Mouse (Mus musculus) cerebellum, adult 11 months (tissue): ENCODE data around the gene Dock3.
A peak's percentile ranks its signal among the peaks of the same experiment; 100 is the strongest.

Experiments
- DNase-seq: peaks from one replicate; pipeline ENCODE4 v3.0.0; 2022

The Dock3 gene

DNA sequence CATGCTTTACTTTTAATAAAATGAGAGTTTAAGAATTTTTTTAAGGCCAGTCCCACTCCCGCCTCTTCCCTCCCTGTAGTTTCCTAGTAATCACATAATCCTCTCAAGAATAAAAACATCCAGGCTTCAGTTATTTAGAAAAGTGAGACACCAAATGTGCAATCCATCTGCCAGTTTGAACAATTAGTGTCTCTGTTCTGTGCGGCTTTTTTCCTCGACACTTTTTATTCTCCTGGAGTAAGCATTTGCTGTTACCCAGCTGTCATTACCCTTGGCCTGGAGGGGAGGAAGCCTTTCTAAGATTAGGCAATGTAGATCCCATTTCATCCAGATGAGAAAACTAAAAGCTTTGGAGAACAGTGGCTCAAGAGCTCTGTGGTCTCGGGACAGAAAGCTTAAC is 221.9 kb downstream of the Dock3 start:
- DNase-seq: no peak

DNA sequence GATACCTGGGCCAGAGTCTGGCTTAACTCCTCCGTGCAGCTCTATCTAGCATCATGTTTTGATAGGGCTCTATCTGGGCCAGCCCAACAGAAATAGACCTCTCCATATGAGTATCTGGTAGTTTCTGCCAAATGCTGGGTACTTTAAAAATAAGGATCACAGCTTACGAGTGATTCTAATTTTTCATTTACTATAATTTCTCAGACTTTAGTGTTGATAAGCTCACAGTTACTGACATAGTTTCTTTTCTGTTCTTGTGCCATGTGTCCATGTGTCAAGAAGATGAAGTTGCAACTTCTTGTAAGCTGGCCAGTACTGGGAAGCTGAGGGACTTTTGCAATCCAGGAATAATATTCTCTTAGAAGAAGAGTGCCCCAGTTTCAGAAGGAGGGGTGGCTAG is 228.5 kb downstream of the Dock3 start:
- no peak for DNase-seq

DNA sequence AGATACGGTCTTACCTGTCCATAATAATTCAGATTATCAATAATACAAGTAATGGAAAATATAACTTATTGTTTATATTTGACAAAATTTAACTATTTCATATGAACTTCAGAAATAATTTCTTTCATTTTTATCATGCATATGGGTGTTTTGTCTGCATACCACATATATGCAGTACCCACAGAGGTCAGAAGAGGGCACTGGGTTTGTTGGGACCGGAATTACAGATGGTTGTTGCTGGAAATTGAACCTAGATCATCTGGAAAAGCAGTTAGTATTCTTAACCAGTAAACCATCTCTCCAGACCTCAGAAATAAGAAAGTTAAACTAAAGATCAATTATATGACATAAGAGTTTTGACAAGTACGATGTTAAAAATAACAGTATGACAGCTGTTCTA is 261.0 kb downstream of the Dock3 start:
- DNase-seq: peak; percentile 8

DNA sequence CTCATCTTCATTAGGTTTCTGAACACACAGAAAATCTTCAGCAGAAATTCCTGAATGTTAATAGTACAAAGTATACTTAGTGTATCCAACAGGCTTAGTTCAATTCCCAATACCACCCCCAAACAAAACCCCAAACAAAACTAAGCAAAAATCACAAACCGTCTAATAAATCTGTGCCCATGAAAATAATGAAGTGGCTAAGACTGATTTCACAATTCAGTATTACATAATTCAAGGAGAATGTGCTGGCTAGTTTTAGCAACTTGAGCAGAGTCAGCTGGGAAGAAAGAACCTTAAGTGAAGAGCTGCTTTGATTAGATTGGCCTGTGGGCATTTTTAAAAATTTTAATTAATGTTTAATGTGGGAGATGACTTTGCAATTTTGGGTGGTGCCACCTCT is 273.3 kb downstream of the Dock3 start:
- no peak for DNase-seq

DNA sequence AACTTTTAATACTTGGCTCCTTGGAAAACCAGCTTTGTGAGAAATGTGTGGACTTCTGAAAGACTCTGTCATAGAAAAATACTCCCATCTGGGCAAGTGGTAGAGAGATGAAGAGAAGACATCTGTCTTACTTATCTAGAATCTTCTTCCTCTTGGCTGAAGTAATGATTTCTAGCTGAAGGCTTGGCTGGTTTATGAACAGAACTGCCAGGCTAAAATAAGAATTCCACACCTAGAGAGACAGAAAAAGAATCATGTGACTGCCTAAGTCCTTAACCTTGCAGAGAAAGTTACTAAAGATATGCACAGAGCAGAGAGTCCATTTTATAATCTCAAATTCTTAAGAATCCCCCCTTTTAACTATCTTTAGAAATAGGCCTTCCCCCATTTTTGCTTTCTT is 276.2 kb downstream of the Dock3 start:
- no peak for DNase-seq

DNA sequence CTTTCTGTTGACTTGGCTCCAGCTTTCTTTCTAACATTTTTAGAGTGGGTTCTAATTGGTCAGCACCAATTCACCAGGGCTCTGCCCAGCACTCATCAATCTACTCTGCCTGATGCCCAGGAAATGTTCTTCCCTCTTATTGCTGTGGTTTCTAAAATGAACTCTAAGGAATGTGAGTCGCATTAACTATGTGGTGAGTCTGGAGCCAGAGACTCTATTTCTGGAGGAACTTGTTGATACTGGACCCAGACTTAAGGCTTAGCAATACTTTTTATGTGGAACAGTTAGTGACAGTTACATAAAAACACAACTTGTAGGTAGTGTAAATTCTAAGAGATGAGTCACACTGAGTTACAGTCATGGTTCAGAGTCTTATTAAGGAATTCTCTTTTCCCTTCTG is 296.7 kb downstream of the Dock3 start:
- no peak for DNase-seq

DNA sequence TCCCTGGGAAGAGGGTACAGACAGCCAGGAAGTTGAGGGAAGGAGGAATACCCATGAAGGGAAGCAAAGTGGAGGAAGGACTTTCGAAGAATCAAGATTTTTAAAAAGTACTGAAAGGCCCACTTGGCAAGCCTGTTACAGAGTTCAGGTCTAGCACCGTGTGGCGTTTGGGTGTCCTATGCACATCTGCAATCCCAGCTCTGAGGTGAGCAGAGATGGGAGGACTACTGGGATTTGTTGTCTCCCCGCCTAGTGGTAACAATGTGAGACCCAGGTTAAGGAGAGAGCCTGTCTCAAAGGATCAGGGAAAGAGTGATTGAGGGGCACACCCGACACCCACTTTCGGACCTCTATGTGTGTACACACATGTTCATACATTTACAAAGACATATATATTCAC is 316.8 kb downstream of the Dock3 start:
- no peak for DNase-seq

DNA sequence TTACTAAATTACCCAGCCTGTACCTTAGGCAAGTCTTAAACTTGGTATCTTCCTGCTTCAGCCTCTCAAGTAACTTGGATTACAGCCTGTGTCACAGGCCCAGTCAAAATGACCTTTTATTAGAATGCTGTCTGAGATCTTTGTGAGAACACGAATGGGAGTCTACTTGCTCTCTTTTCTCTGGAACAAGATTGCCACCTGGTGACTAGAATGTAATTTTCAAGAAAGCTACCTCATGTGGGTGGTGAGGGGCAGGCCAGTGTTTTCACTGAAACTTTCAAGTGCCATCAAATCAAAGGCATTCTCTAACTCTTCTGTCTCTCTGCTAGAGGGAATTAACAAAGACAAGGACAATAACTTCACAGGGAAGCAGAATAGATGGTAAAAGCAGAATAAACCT is 317.9 kb downstream of the Dock3 start:
- DNase-seq: no peak

DNA sequence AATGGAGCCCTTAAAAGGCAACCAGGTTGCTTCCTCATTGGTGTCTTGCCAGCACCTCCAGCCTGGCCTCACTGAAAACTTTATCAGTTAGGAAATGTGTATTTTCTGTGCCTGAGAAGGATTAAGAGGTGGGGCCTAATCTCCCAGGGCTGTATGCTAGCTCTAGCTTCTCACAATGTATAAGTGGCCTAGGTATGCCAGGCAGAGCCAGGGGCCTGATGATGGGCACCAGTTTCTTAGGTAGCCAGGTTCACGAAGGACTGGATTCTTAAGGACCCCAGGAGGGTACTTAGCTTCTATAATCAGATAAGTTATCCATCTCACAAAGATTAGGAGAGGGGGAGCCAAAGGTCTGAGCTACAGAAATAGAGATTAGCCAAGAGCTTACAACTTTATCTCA is 320.1 kb downstream of the Dock3 start:
- DNase-seq: no peak

DNA sequence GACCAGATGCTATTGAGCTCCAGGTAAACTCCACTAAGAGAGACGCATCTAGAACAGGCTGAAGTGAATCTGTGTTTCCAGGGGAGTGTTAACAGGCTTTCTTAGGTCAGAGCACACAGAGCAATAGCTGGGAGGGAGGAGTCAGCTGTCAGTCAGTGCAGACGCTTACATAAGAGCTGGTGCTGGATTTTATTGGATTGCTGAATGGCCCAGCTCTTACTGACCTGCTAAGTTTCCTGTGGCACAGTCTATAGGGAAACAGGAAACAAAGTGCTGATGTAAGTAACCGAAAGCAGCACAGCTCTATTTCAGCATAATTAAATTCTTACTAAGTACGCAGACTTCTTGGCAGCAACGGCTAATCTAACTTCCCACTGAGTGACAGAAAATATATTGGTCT is 323.0 kb downstream of the Dock3 start:
- DNase-seq: no peak

DNA sequence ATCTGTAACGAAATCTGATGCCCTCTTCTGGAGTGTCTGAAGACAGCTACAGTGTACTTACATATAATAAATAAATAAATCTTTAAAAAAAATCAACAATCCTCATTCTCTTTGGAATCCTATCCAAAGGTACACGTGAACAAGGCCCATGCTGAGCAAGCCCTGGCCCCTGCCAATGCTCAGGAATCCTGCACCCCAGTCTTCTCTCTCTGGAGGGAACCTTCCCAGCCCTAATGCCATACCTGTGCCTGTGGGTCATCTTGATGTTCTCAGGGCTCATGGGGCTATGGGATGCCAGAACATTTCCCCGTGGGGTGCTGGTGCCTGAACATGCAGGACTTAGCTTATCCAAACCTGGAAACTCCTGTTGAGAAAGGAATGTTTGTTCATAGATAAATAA is 323.5 kb downstream of the Dock3 start:
- DNase-seq: no peak

DNA sequence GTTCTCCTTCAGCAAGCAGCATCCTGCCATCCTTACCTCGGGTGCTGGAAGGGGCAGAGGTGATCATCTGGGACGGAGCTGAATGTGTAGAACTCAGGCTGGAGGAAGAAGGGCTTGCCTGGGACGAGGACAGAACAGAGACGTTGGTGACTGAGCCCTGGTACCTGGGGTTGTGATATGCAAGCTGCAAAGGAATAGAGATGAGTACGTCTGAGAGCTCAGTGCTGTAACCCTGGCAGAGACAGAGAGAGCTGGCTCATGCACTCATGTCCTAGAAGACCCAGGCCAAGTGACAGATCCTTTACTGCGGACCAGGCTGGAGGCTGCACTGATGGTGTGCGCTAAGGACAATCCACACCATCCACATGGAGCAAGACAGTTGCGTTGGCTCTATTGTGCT is 325.1 kb downstream of the Dock3 start:
- DNase-seq: no peak

DNA sequence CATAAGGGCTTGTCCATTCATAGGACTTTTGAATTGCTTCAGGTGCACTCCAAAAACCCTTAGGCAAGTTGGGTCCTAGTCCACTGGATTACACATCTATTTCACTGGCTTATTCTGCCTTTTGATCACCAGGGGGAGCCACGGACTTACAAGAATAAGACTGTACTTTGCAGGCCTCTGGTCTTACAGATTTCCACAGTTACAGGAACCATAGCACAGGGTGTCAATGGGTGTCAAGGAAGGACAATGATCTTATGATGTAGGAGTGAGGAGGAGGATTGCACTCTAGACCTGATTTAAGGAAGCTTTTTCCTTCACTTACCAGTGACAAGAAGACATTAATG is 327.9 kb downstream of the Dock3 start:
- no peak for DNase-seq

DNA sequence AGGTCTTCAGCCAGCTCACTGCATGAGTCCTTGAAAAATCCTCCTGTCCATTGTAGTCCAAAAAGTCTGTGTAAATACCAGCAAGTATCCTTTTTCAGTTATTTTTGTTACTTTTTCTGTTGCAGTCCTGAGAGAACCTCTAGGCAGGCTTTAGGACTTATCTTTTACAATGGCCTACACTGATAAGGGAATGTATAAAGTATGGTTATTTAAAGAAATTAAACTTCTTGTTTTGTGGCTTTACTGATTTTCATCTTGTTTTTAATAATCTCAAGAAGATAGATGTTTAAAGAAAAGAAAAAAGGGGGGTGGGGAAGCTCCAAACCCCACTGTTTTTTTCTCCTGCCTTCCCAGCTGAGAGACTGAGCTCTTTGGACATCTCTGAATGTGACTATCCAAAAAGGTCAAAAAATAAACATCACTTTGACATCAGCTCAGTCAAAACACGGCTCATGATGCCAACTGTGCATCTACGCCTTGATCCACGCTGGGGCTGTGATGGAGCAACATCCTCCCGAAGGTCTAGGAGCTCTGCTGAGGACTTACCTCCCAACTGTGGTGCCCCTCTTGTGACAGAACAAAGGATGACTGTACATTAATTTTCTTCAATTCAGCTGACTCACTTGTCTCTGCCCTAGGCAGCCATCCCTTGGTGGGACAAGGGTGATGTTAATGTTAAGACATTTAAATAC is 328.5 kb downstream of the Dock3 start:
- DNase-seq: no peak

DNA sequence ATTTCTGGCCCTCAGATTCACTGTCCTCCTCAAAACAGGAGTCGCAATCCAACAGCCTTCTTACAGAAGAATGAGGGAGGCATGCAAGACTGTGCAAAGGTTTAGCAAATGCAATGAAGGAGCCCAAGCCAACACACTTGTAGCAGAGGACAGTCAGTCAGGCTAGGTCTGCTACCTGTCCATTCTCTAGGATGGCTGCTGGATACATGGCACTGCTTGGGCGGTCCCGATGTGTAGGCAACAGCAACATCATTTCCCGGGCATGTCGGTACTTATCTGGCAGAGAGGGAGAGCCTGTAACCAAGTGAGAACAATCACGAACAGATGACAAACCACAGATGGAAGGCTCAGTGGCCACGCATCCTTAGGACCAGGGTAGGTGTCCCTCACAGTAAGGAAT is 330.1 kb downstream of the Dock3 start:
- DNase-seq: no peak

DNA sequence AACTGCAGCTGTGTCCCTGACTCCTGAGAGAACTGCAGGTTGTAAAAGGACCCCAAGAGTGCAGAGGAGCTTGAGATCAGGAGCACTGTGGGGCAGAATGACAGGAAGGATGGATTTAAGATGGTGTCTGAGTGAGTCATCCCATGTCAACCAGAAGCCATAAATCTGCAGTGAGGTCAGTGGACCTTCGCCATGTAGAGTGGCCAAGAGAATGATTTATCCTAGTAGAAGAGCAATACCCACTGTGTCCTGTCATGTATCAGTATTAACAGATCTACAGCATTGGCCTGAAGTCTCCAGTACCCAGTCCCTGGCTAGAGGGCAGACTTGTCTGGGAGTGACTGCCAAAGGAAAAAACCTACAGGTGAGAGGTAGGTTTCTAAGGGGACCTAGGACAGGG is 332.8 kb downstream of the Dock3 start:
- no peak for DNase-seq

DNA sequence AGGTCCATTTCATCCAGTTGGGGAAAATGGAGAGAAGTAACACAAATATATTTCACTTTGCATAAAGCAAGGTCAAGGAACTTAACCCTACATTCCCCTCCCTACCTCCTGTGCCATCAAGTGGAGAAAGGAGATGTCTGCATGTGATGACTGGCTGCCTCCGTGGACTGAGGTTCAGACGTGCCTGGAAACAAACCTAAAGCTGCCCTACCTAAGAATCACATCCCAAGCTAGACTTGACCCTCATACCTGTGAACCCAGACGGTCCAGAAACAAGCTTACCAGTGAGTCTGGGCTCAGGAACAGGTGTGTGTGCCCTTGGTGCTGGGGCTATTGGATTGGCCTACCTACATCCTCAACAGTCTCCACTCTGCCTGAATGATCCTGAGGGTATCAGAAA is 338.4 kb downstream of the Dock3 start:
- no peak for DNase-seq

DNA sequence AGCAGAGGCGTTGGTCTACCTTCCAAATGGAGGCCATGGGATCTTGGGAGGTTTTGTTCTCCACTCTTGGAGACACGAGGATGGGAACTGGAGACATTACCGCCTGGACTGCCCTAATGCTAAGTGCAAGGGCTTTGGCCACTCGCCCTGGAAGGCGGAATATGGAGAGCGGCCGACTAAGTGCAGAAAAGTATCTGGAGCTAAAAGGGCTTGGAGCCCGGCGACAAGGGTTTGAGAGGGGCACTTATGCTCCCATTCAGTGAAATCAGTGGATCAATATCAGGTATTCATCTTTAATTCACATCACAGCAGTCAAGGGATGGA is 339.2 kb downstream of the Dock3 start:
- DNase-seq: no peak

DNA sequence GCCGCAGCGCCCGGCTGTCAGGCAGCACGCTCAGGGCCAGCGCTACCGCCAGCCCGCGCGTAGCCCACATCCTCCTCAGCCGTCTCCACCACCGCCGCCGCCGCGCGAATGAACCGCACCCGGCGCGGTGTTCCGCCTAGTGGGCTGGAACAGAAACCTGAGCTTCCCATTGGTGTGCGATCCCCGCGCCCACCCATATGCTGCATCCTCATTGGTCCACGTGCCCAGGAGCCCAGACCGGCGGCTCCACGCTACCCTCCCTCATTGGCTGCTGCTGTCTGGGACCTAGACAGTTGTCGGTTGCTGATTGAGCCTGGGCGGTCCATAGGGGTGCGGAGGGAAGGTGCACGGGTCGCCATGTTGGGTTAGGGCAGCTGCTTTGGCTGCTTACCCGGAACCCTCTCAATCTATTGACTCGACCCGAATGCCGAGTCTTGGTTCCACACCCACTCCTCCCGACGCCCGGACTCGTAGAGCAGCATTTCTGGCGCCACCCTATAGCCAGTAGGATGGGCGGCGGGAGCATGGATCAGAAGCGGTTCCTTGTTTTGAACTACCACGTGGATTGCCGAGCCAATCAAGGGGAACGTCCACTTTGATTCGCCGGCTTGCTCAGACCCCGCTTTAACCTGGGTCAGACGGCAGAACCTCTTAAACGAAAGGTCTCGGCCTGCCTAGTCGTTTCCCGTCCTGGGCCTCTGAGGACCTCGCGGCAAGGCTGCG is 339.7 kb downstream of the Dock3 start, which contains the start of gene Manf:
Gene Manf (minus strand): TSS at position 151 of the 723 bp plus-strand sequence.
- peak; percentile 96 for DNase-seq

DNA sequence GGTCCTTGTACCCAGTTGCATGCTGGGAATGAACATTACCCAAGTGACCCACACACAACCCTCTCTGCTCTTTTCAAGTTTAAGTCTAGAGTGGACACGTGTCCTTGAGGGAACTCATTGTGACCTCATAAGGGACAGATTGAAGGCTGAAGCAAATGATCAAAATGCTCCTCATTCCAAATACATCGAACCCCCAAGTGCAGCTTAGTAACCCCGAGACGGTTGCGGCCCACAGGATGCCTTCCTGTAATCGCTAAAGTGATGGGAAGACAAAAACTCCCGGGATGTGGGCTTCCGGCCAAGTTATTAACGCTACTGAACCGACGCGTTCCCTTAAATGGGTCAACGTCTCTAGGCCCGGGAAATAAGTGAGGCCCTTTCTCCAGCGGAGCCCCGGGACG is 340.4 kb downstream of the Dock3 start:
- no peak for DNase-seq

DNA sequence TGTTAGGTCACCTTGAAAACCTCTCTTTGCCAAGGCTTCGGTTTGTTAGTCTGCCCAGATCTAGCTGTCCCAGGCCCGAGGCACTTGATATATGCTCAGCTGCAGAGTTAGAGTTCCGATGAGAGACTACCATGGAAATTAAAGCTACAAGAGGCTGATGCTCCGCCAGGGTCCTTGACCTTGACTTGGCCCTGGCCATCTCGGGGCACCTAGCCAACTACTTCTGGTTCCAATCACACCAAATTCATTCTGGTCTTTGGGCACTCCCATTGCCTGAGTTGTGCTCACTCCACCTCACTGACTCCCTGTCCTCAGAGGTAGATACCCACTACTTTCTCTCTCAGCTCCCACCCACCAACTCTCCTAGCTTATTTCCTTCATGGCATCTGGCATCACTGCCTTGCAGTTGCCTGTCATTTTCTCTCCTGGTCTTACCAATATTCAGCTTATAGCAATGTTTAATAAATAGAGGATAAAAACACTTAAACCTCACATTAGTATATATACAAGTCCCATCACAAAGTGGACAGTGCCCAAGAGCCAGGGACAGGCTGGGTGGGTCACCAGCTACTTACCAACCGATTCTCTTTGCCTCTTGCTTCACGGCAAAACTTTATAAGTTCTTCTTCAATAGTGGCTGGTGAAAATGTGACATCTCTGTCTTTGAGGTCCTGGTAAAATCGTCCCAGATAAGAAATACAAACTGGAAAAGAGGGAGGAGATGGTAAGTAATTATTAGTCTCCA is 341.0 kb downstream of the Dock3 start:
- peak; percentile 48 for DNase-seq

DNA sequence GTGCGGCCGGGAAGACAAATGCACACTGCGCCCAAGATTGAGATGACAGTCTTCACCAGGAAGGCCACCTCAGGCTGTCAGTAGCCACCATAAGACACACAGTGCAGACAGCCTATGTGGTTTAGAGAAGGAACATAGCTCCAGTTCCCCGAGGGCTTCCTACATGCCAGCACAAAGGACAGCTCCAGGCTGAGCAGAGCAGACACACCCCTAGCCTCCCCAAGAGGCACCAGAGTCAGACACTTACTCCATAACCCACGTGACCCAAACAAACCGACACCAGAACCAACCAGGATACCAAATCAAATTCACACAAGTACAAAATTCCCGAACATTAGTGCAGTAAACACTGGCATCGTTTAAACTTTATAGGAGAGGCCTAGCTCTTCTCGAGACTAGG is 342.4 kb downstream of the Dock3 start:
- DNase-seq: no peak

DNA sequence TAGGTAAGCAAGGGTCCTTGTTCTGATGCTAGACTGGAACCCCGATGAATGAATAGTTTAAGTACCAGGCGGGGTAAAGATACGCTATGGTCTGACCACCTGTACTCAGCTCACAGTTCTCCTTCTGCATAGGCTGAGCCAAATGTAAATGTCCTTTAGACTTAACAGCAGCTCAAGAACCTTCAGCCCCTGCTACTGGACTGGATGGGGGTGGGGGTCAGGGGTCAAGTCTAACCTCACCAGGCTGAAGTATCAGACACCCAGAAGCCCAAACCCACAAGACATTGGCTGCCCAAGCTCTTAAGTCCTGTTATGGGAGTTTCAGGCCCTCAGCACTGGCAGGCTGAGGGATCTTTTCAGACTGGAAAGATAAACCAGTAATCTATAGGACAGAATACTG is 343.4 kb downstream of the Dock3 start:
- DNase-seq: no peak
